Mouse (Mus musculus): ENCODE measurements around the gene Arhgap9. TPM values are rescaled to one million over a fixed set of nuclear protein-coding genes. Genes with fewer than 3 reads are reported as not detected.

The Arhgap9 gene
- polyA plus RNA-seq, 1 experiment from 2014 or later = 1.8 TPM

- Histone ChIP-seq H3K4me1 (replicated peaks) (peaks cover 81% of the 10 kb centered on the region), H3K4me3 (peak overlapping the region; percentile 89), H3K36me3 (peaks cover 53% of the 10 kb centered on the region), H3K27ac (peak overlapping the region; percentile 97), H3K9me3 (no peaks in the 10 kb centered on the region), H3K27me3 (ENCODE audit: insufficient read depth, poor library complexity, severe bottlenecking) (no peaks in the 10 kb centered on the region)
- DNase-seq (ENCODE audit: low spot score) = no peak
- 5% methylated on average over 3 of the region's 3 CpGs for WGBS
These were observed 33.8 kb upstream of the Arhgap9 start for GRCm38 (mm10) chr10:127287936-127288293.

GRCm38 (mm10) chr10:127288328-127288799, 33.4 kb upstream of the Arhgap9 start:
- no peaks in the 10 kb centered on the region for H3K9me3 ChIP-seq
- H3K27ac ChIP-seq = peak overlapping the region; percentile 97
- H3K4me1 ChIP-seq (replicated peaks) = peaks cover 86% of the 10 kb centered on the region
- H3K36me3 ChIP-seq = peaks cover 53% of the 10 kb centered on the region
- H3K27me3 ChIP-seq (ENCODE audit: insufficient read depth, poor library complexity, severe bottlenecking) = no peaks in the 10 kb centered on the region
- no peak for DNase-seq (ENCODE audit: low spot score)
- peak overlapping the region; percentile 89 for H3K4me3 ChIP-seq
- under 1% methylated on average over 26 of the region's 28 CpGs for WGBS

- Histone ChIP-seq H3K27me3 (ENCODE audit: insufficient read depth, poor library complexity, severe bottlenecking) (no peaks in the 10 kb centered on the region), H3K36me3 (peaks cover 53% of the 10 kb centered on the region), H3K4me1 (replicated peaks) (peaks cover 88% of the 10 kb centered on the region), H3K27ac (peak within 1 kb of the TSS; percentile 97), H3K4me3 (peak within 1 kb of the TSS; percentile 89), H3K9me3 (no peaks in the 10 kb centered on the region)
- WGBS = under 1% methylated on average over 50 of the region's 65 CpGs
- DNase-seq (ENCODE audit: low spot score) = peak; percentile 90
These were observed 32.8 kb upstream of the Arhgap9 start, which contains the start of gene Mbd6 for GRCm38 (mm10) chr10:127288800-127289572. Mbd6 (minus strand) TSS chr10:127289018.

- H3K36me3 ChIP-seq = peaks cover 53% of the 10 kb centered on the region
- peak overlapping the region; percentile 89 for H3K4me3 ChIP-seq
- 2% methylated on average over 15 of the region's 15 CpGs for WGBS
- peak overlapping the region; percentile 97 for H3K27ac ChIP-seq
- no peak for DNase-seq (ENCODE audit: low spot score)
- H3K27me3 ChIP-seq (ENCODE audit: insufficient read depth, poor library complexity, severe bottlenecking) = no peaks in the 10 kb centered on the region
- H3K9me3 ChIP-seq = no peaks in the 10 kb centered on the region
- peaks cover 81% of the 10 kb centered on the region for H3K4me1 ChIP-seq (replicated peaks)
These were observed 32.1 kb upstream of the Arhgap9 start for GRCm38 (mm10) chr10:127289573-127290191.

GRCm38 (mm10) chr10:127290307-127290929, 31.3 kb upstream of the Arhgap9 start:
- Histone ChIP-seq H3K36me3 (peaks cover 53% of the 10 kb centered on the region), H3K27ac (peak overlapping the region; percentile 97), H3K9me3 (no peaks in the 10 kb centered on the region), H3K4me1 (replicated peaks) (peaks cover 73% of the 10 kb centered on the region), H3K27me3 (ENCODE audit: insufficient read depth, poor library complexity, severe bottlenecking) (no peaks in the 10 kb centered on the region), H3K4me3 (peak overlapping the region; percentile 89)
- WGBS = under 1% methylated on average over 43 of the region's 47 CpGs
- peak; percentile 100 for DNase-seq (ENCODE audit: low spot score)

GRCm38 (mm10) chr10:127290930-127291880, 30.6 kb upstream of the Arhgap9 start:
- no peaks in the 10 kb centered on the region for H3K9me3 ChIP-seq
- H3K27ac ChIP-seq = peak overlapping the region; percentile 97
- H3K36me3 ChIP-seq = peaks cover 53% of the 10 kb centered on the region
- H3K4me1 ChIP-seq (replicated peaks) = peaks cover 65% of the 10 kb centered on the region
- WGBS = 4% methylated on average over 19 of the region's 19 CpGs
- H3K4me3 ChIP-seq = peak overlapping the region; percentile 89
- no peak for DNase-seq (ENCODE audit: low spot score)
- no peaks in the 10 kb centered on the region for H3K27me3 ChIP-seq (ENCODE audit: insufficient read depth, poor library complexity, severe bottlenecking)

GRCm38 (mm10) chr10:127291881-127292638, 29.7 kb upstream of the Arhgap9 start:
- Histone ChIP-seq H3K9me3 (no peaks in the 10 kb centered on the region), H3K27me3 (ENCODE audit: insufficient read depth, poor library complexity, severe bottlenecking) (no peaks in the 10 kb centered on the region), H3K36me3 (peaks cover 53% of the 10 kb centered on the region), H3K4me1 (replicated peaks) (peaks cover 57% of the 10 kb centered on the region), H3K4me3 (peak overlapping the region; percentile 89), H3K27ac (peak overlapping the region; percentile 97; the same call in 1 of the 2 replicates)
- WGBS = 64% methylated on average over 5 of the region's 5 CpGs
- no peak for DNase-seq (ENCODE audit: low spot score)

- DNase-seq (ENCODE audit: low spot score) = no peak
- H3K9me3 ChIP-seq = no peaks in the 10 kb centered on the region
- H3K27me3 ChIP-seq (ENCODE audit: insufficient read depth, poor library complexity, severe bottlenecking) = no peaks in the 10 kb centered on the region
- H3K4me1 ChIP-seq (replicated peaks) = peaks cover 47% of the 10 kb centered on the region
- WGBS = 91% methylated on average over 6 of the region's 6 CpGs
- no peak overlapping the region for H3K4me3 ChIP-seq
- H3K27ac ChIP-seq = no peak overlapping the region
- H3K36me3 ChIP-seq = peaks cover 59% of the 10 kb centered on the region
These were observed 28.7 kb upstream of the Arhgap9 start for GRCm38 (mm10) chr10:127292987-127293538.

GRCm38 (mm10) chr10:127293590-127294113, 28.1 kb upstream of the Arhgap9 start:
- no peak for DNase-seq (ENCODE audit: low spot score)
- Histone ChIP-seq H3K27ac (no peak overlapping the region), H3K36me3 (peaks cover 65% of the 10 kb centered on the region), H3K9me3 (no peaks in the 10 kb centered on the region), H3K27me3 (ENCODE audit: insufficient read depth, poor library complexity, severe bottlenecking) (no peaks in the 10 kb centered on the region), H3K4me3 (no peak overlapping the region), H3K4me1 (replicated peaks) (peaks cover 42% of the 10 kb centered on the region)
- WGBS = 84% methylated on average over 3 of the region's 3 CpGs

- no peaks in the 10 kb centered on the region for H3K27me3 ChIP-seq (ENCODE audit: insufficient read depth, poor library complexity, severe bottlenecking)
- no peak overlapping the region for H3K4me3 ChIP-seq
- H3K9me3 ChIP-seq = no peaks in the 10 kb centered on the region
- no peak for DNase-seq (ENCODE audit: low spot score)
- no peak overlapping the region for H3K27ac ChIP-seq
- H3K4me1 ChIP-seq (replicated peaks) = peaks cover 28% of the 10 kb centered on the region
- peaks cover 79% of the 10 kb centered on the region for H3K36me3 ChIP-seq
- WGBS = 93% methylated on average over 10 of the region's 10 CpGs
These were observed 26.8 kb upstream of the Arhgap9 start for GRCm38 (mm10) chr10:127294895-127295510.
